Comparison of ENCODE assay signal across 13 mouse cellular contexts in the genomic region with DNA sequence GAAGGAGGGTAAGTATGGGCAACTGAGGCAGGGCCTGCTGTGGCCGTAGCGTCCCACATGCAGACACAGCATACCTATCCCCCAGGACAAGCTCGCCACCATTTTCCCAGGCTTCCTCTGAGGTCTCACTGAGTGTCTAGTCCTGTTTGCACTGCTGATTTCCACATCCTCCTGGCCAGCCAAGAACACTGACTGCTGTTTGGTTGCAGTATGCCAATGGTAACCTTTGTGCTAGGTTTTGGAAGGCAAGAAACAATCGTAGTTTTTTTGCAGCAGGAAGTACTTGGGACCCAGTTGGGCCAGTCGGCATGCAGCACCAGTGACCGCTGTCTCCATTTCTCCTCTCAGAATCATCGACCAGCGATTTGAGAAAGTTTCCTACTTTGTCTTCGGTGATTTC. TPM values are rescaled to one million over a fixed set of nuclear protein-coding genes. Genes with fewer than 3 reads are reported as not detected.
"Had no signal": no experiment of that assay in that cellular context is flagged by ENCODE, and none has a peak within 500 bp of the region (broad histone marks: within the 10 kb centered on the region; RNA-seq: fewer than 3 reads in every experiment).

No protein-coding gene starts in this region.

- H3K36me3 ChIP-seq: neural tube, embryonic 15.5 days had no signal

- H3K27me3 ChIP-seq: stomach, embryonic 15.5 days had no signal

- H3K4me2 ChIP-seq: neural tube, embryonic 13.5 days; neural tube, embryonic 15.5 days; stomach, embryonic 15.5 days had no signal

- DNase-seq: retina, postnatal 1 day; right cerebral cortex, postnatal 25 days; thymus, adult 18-20 months; thymus, adult 2 months; thymus, postnatal 14 days; thymus, postnatal 25 days; thymus, postnatal 36 days; thymus, postnatal 4 days had no signal

- H3K4me1 ChIP-seq: neural tube, embryonic 13.5 days; neural tube, embryonic 15.5 days; stomach, embryonic 15.5 days had no signal

- H3K9ac ChIP-seq: neural tube, embryonic 13.5 days; neural tube, embryonic 15.5 days; stomach, embryonic 15.5 days had no signal

- H3K9me3 ChIP-seq: neural tube, embryonic 13.5 days; neural tube, embryonic 15.5 days; stomach, embryonic 15.5 days had no signal

- H3K4me3 ChIP-seq: neural tube, embryonic 13.5 days; neural tube, embryonic 15.5 days; stomach, embryonic 15.5 days had no signal

- H3K27ac ChIP-seq: neural tube, embryonic 13.5 days; neural tube, embryonic 15.5 days; stomach, embryonic 15.5 days; stomach, postnatal 0 days had no signal

RNA-seq across cellular contexts. Expression of a gene that starts 44.8 kb away (rescaled TPM):
- total RNA-seq: neutrophil, adult 5-6 weeks had no signal
